Mouse (Mus musculus) heart, embryonic 10.5 days (tissue): Measurements from ENCODE around the gene Hspb3. TPM values are rescaled to one million over a fixed set of nuclear protein-coding genes. Genes with fewer than 3 reads are reported as not detected.

Source experiments
- DNase-seq: peaks from one replicate; pipeline ENCODE4 v3.0.0-alpha.2; 2017; ENCODE audit warnings: low spot score
- H3K27ac ChIP-seq: fragments of 300-500 bp; sonication (generic); 2 replicates; pipeline ENCODE4 v1.5.1; 2016; ENCODE audit warnings: mild to moderate bottlenecking
- H3K27me3 ChIP-seq: fragments of 300-500 bp; sonication (generic); 2 replicates; pipeline ENCODE4 v1.6.1; 2016; ENCODE audit warnings: mild to moderate bottlenecking; ENCODE audit not compliant: poor library complexity, insufficient read depth, severe bottlenecking
- H3K36me3 ChIP-seq: fragments of 300-500 bp; sonication (generic); 2 replicates; pipeline ENCODE4 v1.6.1; 2016; ENCODE audit warnings: mild to moderate bottlenecking, moderate library complexity
- H3K4me1 ChIP-seq: fragments of 300-500 bp; sonication (generic); 2 replicates; pipeline ENCODE4 v1.6.1; 2016; ENCODE audit warnings: mild to moderate bottlenecking
- H3K4me3 ChIP-seq: fragments of 300-500 bp; sonication (generic); 2 replicates; pipeline ENCODE4 v1.5.1; 2016; ENCODE audit warnings: mild to moderate bottlenecking, moderate library complexity
- H3K9me3 ChIP-seq: fragments of 300-500 bp; sonication (generic); 2 replicates; pipeline ENCODE4 v1.6.1; 2016; ENCODE audit warnings: mild to moderate bottlenecking, moderate library complexity
- WGBS: fragments of 180-500 bp; shearing (Covaris S2); methylation state at CpG from one replicate; pipeline ENCODE4 v1.1.7; 2016; 5-methylcytosine and 5-hydroxymethylcytosine counted together
- polyA plus RNA-seq: library from polyadenylated mRNA; unstranded; fragments of >200 nt; fragmentation: Nextera tagmentation; extraction: Ambion mirVana; gene quantifications from 2 replicates; pipeline ENCODE4 v1.2.1, GENCODE M21; 2016

Gene Hspb3
- polyA plus RNA-seq = 42.9 and 76.4 TPM in 2 replicates

DNA sequence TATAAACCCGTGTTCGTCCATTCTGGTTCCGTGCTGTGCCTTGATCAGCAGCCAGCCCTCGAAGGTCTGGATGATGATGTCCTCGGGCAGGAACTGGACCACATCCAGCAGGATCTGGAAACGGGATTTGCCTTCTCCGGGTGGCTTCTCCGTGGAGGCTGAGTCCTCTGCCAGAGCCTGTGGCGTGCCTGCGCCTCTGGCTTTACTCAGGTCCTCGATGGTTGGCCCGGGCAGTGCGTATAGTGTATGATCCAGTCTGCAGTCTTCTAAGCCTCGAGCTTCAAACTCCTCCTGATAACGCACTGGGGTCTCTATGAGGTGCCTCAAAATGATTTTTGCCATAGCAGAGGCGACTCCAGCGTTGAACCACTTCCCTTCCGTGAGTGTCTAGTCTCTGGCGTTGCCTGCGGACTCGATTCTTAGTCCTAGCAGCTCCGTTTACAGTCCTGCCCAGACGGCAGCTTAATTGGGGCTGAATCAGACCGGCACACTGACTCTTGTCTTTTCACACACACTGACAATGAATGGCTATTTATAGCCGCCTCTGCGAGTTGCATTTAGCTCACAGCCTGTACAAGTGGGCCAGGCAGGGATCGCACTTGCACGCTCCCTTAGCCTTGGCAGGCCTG lies at the start of gene Hspb3:
TSS of gene Hspb3 (minus strand) at position 526 of the 629 bp plus-strand sequence.
- H3K4me3 ChIP-seq = peak within 1 kb of the TSS; percentile 63
- no peaks in the 10 kb centered on the region for H3K36me3 ChIP-seq
- peak within 1 kb of the TSS; percentile 91 for H3K27ac ChIP-seq
- H3K4me1 ChIP-seq = peaks cover 23% of the 10 kb centered on the region
- WGBS = 42% methylated on average over 28 of the region's 28 CpGs
- no peaks in the 10 kb centered on the region for H3K9me3 ChIP-seq
- no peaks in the 10 kb centered on the region for H3K27me3 ChIP-seq
- peak; percentile 91 for DNase-seq

DNA sequence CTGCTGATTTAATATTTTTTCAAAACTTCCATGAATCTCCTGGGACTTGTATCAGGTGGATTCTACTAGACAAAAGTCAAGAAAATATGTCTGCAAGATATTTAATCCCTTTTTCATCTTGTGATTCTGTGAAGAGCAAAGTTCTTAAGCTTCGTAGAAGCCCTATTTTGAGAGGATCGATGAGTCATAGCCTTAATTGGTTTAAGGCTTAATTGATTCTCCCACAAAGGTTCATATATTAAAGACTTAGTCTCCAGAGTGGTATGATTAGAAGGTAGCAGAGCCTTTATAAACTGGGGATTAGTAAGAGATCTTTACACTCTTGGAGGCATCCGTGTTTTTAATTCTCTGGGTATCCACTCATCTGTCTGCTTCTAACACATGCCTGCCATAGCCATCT lies 49.7 kb upstream of the Hspb3 start:
- WGBS = 91% methylated on average over 3 of the region's 3 CpGs
- Histone ChIP-seq H3K4me1 (no peaks in the 10 kb centered on the region), H3K36me3 (no peaks in the 10 kb centered on the region), H3K27me3 (no peaks in the 10 kb centered on the region), H3K9me3 (no peaks in the 10 kb centered on the region), H3K4me3 (no peak overlapping the region), H3K27ac (no peak overlapping the region)
- no peak for DNase-seq

DNA sequence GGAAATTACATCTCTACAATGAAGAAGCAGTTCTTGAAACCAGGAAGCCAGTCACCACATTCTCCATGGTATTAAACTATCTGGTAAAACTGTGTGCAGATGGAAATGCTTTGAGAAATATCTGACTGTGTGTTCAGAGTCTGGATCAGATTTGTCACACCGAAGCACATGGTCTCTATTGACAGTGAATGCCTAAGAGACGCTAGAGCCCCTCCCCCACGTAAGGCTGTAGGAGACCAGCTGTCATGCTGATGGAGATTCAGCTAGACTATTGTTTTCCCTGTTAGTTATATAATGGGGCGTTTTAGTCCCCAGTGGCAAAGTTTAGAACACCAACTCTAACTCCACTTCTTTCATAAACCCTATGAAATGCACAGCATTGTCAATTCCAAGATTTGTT lies 42.7 kb upstream of the Hspb3 start:
- H3K27ac ChIP-seq = no peak overlapping the region
- no peaks in the 10 kb centered on the region for H3K9me3 ChIP-seq
- WGBS = 36% methylated on average over 4 of the region's 4 CpGs
- no peaks in the 10 kb centered on the region for H3K4me1 ChIP-seq
- no peak overlapping the region for H3K4me3 ChIP-seq
- no peaks in the 10 kb centered on the region for H3K27me3 ChIP-seq
- no peaks in the 10 kb centered on the region for H3K36me3 ChIP-seq
- DNase-seq = no peak

DNA sequence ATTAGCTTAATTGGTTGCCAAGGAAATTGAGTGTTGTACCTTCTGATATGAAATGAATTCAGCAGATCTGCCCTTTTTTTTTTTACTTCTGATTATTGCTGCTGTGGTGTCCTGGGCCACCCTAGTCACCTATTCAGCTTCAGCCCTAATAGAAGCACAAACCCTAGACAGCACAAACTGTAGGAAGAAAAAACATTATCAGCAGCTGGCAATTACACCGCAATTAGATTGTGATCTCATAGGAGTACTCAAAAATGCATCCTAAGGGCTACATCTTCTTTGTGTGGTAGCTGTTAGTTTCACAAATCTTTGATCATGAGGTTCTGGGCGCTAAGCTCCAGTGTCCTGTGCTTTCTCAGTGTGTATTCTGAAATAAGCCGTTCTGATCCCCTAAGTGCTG lies 37.7 kb upstream of the Hspb3 start:
- DNase-seq = no peak
- H3K27ac ChIP-seq = no peak overlapping the region
- 92% methylated on average over 3 of the region's 3 CpGs for WGBS
- H3K27me3 ChIP-seq = no peaks in the 10 kb centered on the region
- no peaks in the 10 kb centered on the region for H3K9me3 ChIP-seq
- H3K36me3 ChIP-seq = no peaks in the 10 kb centered on the region
- H3K4me3 ChIP-seq = no peak overlapping the region
- no peaks in the 10 kb centered on the region for H3K4me1 ChIP-seq

DNA sequence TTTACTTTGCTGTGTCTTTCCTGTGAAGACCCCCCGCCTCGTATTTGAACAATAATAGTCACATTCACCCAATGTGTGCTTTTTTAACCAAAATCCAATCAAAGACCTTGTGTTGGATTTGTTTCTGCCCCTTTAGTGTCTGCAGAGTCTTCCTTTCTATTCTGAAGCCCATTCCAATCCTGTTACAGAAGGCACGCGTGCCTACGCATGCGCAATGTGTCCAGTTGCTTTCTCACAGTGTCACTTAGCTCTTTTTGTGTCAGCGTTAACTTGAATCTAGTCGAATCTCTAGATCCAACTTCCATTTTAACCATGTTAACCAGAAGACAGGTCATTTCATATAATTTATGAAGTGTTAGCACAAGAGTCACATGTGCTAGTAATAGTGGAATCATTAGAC lies 36.5 kb upstream of the Hspb3 start:
- Histone ChIP-seq H3K27me3 (no peaks in the 10 kb centered on the region), H3K36me3 (no peaks in the 10 kb centered on the region), H3K4me1 (no peaks in the 10 kb centered on the region), H3K9me3 (no peaks in the 10 kb centered on the region), H3K4me3 (no peak overlapping the region), H3K27ac (no peak overlapping the region)
- 89% methylated on average over 8 of the region's 8 CpGs for WGBS
- no peak for DNase-seq

DNA sequence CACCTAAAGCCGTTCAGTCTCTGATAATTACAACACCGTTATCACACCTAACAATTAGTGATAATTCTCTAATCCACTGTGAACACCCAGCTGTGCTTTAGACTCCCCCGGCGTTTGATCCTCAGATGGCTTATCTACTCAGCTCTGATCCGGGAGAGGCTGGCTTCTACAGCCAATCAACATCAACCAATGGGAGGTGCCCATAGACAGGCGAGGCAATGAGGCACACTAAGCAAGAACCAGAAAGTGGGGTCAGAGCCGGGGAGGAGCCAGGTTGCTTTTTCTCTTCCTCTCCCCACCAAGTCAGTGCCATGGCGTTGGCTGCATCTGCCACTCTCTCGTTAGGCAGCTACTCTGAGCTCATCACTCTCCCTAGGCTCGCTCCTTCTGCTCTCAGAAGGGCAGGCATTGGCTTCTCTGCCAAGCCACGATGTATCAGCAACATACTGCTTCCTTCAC lies 36.0 kb upstream of the Hspb3 start:
- H3K4me1 ChIP-seq = no peaks in the 10 kb centered on the region
- WGBS = 27% methylated on average over 11 of the region's 11 CpGs
- no peak for DNase-seq
- no peaks in the 10 kb centered on the region for H3K27me3 ChIP-seq
- H3K4me3 ChIP-seq = no peak overlapping the region
- no peaks in the 10 kb centered on the region for H3K9me3 ChIP-seq
- H3K36me3 ChIP-seq = no peaks in the 10 kb centered on the region
- H3K27ac ChIP-seq = no peak overlapping the region

DNA sequence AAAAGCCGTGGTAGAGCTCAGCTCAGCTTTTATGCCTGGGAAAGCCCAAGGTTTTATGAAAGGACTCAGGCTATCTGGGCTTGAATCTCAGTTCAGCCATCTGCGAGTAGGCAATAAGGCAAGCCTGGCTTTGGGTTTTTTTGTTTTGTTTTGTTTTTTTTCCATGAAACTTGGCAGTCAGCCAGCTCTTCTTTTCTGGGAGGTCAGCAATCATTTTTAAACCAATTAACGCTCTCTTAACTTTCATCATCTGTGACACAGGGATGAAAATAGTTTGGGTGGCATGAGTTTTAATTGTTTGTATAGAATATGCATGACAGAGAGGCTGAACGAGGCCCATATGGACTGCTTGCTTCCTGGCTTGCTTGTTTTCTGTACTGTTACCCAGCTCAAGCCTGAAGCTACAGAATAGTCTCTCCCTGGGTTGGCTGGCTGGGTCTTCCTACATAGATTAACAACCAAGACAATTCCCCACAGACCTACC lies 33.4 kb upstream of the Hspb3 start:
- 62% methylated on average over 4 of the region's 4 CpGs for WGBS
- no peak overlapping the region for H3K27ac ChIP-seq
- no peaks in the 10 kb centered on the region for H3K27me3 ChIP-seq
- DNase-seq = no peak
- no peaks in the 10 kb centered on the region for H3K36me3 ChIP-seq
- no peak overlapping the region for H3K4me3 ChIP-seq
- H3K4me1 ChIP-seq = no peaks in the 10 kb centered on the region
- H3K9me3 ChIP-seq = no peaks in the 10 kb centered on the region

DNA sequence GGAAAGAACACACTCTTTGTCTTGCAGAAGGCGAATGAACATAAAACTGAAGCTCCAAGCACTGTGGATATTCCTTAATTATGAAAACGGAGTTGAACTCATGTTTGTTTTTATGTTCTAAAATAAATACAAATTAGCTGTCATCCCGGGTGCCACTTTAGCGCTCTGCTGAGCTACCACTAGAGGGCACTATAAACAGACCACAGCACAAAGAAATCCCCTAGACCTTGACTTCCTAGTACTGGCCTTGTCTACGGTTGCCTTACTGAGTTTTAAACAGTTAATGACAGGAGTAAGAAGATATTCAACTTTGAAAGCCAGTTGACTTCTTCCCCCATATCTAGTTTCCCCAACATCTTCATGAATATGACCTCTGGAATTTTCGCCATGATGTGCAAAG lies 29.9 kb upstream of the Hspb3 start:
- Histone ChIP-seq H3K36me3 (no peaks in the 10 kb centered on the region), H3K27me3 (no peaks in the 10 kb centered on the region), H3K4me1 (no peaks in the 10 kb centered on the region), H3K9me3 (no peaks in the 10 kb centered on the region), H3K27ac (no peak overlapping the region), H3K4me3 (no peak overlapping the region)
- DNase-seq = no peak
- 23% methylated on average over 6 of the region's 6 CpGs for WGBS

DNA sequence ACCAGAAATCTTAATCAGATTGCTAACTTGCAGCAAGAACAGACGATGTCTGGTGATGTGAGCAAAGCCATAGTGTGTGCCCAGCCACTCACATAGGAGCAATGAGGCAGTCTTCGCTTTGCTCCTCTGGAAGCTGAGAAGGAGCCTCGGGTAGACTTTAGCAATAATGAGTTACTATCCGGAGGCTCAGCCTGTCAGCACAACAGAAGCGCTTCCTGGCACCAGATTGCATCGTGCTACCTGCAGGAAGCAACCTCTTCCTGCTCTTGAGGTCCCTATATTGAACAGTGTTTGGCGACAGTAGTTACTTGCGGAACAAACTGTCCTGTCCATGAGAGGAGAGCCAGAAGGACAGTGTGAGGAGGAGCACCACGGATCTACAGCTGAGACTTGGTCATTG lies 28.2 kb upstream of the Hspb3 start:
- H3K27ac ChIP-seq = no peak overlapping the region
- H3K4me3 ChIP-seq = no peak overlapping the region
- H3K36me3 ChIP-seq = no peaks in the 10 kb centered on the region
- no peak for DNase-seq
- no peaks in the 10 kb centered on the region for H3K9me3 ChIP-seq
- no peaks in the 10 kb centered on the region for H3K27me3 ChIP-seq
- WGBS = 48% methylated on average over 9 of the region's 9 CpGs
- no peaks in the 10 kb centered on the region for H3K4me1 ChIP-seq

DNA sequence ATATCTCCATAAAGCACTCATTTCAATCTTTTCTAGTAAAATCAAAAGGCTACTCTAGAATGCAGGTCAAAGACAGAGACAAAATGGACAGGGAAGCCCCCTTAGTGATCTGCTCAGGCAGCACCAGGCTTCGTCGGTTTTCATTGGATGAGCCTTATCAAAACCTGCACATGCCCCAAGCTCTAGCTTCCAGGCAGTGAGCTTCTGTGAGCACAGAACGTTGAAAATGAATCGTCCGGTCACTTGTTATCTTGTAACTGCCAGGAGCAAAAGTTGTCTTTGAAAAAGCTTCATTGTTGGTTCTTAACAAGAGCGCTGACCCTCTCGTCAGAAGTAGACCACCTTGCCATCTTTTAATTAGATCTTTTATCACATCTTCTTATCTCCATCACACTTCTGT lies 26.4 kb upstream of the Hspb3 start:
- Histone ChIP-seq H3K4me3 (no peak overlapping the region), H3K36me3 (no peaks in the 10 kb centered on the region), H3K27ac (no peak overlapping the region), H3K9me3 (no peaks in the 10 kb centered on the region), H3K27me3 (no peaks in the 10 kb centered on the region), H3K4me1 (no peaks in the 10 kb centered on the region)
- 36% methylated on average over 7 of the region's 7 CpGs for WGBS
- DNase-seq = no peak

DNA sequence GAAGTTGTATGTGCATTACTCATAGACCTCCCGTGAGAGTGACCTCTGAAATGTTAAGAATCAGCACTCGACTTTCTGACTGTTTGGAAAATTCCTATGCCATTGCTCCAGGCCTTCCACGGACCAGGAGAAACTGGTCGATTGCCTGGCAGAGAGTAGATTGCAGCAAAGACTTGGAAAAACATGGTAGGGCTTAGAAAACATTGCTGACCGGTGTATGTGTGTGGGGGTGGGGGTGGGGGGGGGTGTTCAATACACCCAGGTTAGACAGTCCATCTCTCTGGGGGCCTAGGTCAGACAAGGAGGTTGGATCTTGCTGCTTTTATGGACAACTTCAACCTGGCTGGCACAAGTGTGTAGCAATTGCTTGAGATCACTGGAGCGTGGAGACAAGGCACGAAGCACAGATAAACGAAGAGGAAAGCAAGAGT lies 23.2 kb upstream of the Hspb3 start:
- no peaks in the 10 kb centered on the region for H3K27me3 ChIP-seq
- H3K9me3 ChIP-seq = no peaks in the 10 kb centered on the region
- H3K27ac ChIP-seq = no peak overlapping the region
- no peaks in the 10 kb centered on the region for H3K36me3 ChIP-seq
- 0 out of 2 replicates have a peak, but pooled peaks cover 4% of the 10 kb centered on the region for H3K4me1 ChIP-seq
- H3K4me3 ChIP-seq = no peak overlapping the region
- no peak for DNase-seq
- WGBS = 63% methylated on average over 8 of the region's 8 CpGs

DNA sequence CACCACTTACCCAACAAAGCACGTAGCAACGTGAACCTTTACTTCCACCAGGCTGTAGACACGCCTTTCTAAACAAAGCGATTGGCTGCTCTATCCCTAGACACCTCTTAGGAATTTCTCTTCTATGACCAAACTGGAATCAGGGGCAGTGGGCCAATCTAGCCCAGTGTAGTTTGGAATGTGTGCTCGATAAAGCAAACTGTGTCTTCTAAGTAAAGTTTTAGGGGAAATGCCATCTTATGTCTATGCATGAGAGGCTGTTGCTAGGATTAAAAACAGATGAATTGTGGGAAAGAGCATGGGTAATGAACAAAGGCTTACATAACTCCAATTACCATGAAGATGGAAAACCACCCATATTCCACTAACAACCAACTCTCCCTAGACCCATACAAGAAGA lies 19.3 kb upstream of the Hspb3 start:
- WGBS = 88% methylated on average over 5 of the region's 5 CpGs
- no peaks in the 10 kb centered on the region for H3K27me3 ChIP-seq
- 0 out of 2 replicates have a peak, but pooled peaks cover 4% of the 10 kb centered on the region for H3K9me3 ChIP-seq
- 0 out of 2 replicates have a peak, but pooled peaks cover 4% of the 10 kb centered on the region for H3K4me1 ChIP-seq
- H3K36me3 ChIP-seq = no peaks in the 10 kb centered on the region
- DNase-seq = no peak
- no peak overlapping the region for H3K4me3 ChIP-seq
- H3K27ac ChIP-seq = no peak overlapping the region

DNA sequence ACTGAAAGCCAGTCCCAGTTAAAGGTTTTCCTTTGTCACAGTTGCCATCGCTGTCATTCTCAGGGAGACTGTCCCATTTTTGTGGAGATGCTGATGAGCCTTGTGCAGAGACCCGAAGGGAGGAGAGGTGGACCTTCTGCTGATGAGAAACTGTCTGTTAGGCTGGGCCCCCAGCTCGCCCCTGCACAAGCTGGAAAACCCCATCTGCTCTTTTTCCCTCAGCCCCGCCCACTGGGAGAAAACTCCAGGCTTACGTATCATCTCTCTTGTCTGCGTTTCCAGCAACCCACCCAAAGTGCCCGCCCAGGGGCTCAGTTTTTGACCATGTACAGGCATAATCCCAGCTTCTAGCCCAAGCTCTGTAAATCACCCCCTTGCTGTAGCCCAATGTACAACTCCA lies 17.2 kb upstream of the Hspb3 start:
- H3K27me3 ChIP-seq = no peaks in the 10 kb centered on the region
- no peak overlapping the region for H3K27ac ChIP-seq
- 0 out of 2 replicates have a peak, but pooled peaks cover 4% of the 10 kb centered on the region for H3K4me1 ChIP-seq
- H3K36me3 ChIP-seq = no peaks in the 10 kb centered on the region
- whole genome bisulfite sequencing = 91% methylated on average over 7 of the region's 7 CpGs
- no peak overlapping the region for H3K4me3 ChIP-seq
- DNase-seq = no peak
- H3K9me3 ChIP-seq = 0 out of 2 replicates have a peak, but pooled peaks cover 4% of the 10 kb centered on the region
